In the genomic region with DNA sequence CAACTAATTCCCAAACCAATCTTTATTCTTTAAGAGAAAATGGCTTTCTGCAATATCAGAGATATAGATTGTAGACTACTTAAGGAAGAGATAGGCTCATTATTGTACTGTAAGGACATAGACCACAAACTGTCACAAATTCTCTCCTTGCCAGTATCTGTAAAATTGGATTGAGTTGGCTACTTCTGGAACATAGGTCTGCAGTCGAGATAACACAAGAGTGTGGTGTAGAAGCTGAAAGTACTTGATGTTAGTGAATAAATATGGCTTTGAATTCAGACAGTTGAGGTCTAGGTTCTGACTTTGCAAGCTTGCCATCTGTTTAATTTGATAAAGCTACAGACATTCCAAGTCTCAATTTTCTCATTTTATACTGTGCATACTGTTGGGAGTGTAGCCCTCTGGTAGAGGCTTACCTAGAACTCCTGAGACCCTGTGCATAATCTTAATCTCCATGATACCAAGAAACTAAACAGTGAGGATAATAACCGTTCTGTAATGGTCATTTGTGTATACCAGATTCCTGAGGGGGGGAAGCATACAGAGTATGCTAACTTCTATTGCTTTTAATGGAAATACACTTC, we compare ENCODE assay signal across 26 mouse cellular contexts. TPM values are rescaled to one million over a fixed set of nuclear protein-coding genes. Genes with fewer than 3 reads are reported as not detected.
DNase-seq lines count a peak whose midpoint lies in the region; ATAC-seq and TF ChIP-seq lines count a peak whose summit lies in the region.
"Had no signal": no experiment of that assay in that cellular context is flagged by ENCODE, and none has a peak within 500 bp of the region (broad histone marks: within the 10 kb centered on the region; RNA-seq: fewer than 3 reads in every experiment).

No protein-coding gene starts in this region.

- no peak overlapping the region for H3K9ac ChIP-seq in liver, embryonic 11.5 days (ENCODE audit: low read depth, low read length)
- no peak overlapping the region for H3K9ac ChIP-seq in liver, embryonic 13.5 days
- H3K9ac ChIP-seq in liver, postnatal 0 days (replicated peaks): no peak overlapping the region
- H3K9ac ChIP-seq: forebrain, postnatal 0 days; heart, embryonic 12.5 days; heart, embryonic 15.5 days; hindbrain, embryonic 12.5 days; hindbrain, embryonic 15.5 days had no signal

- DNase-seq in liver, embryonic 11.5 days (ENCODE audit: low spot score): no peak
- DNase-seq in liver: no peak
- DNase-seq in liver, embryonic 13.5 days: no peak
- DNase-seq in liver, postnatal 0 days: no peak
- DNase-seq in heart, postnatal 10 days: no peak
- no peak for DNase-seq in cerebellum, adult 9-10 months
- DNase-seq in urinary bladder, postnatal 4 days (ENCODE audit: low spot score in 2 of 2): no peak
- DNase-seq: adrenal gland, adult 2 months; adrenal gland, postnatal 14 days; B cell, adult 2 months; cerebellum, adult 11 months; cerebellum, adult 2 months; cerebellum, postnatal 10 days; cerebellum, postnatal 36 days; forebrain, postnatal 0 days; gastrocnemius, adult 2 months; gastrocnemius, postnatal 14 days; heart, adult 18-20 months had no signal

- intact Hi-C loops in heart, postnatal 10 days (cut with DNase I): no loop called here

- no peaks in the 10 kb centered on the region for H3K4me1 ChIP-seq in liver, embryonic 11.5 days (replicated peaks; ENCODE audit: control insufficient read depth, insufficient read depth, low read length)
- H3K4me1 ChIP-seq in liver, embryonic 13.5 days (replicated peaks): no peaks in the 10 kb centered on the region
- H3K4me1 ChIP-seq in liver, postnatal 0 days (ENCODE audit: insufficient read depth): no peaks in the 10 kb centered on the region
- H3K4me1 ChIP-seq: heart, embryonic 12.5 days; heart, embryonic 15.5 days; hindbrain, embryonic 12.5 days; hindbrain, embryonic 15.5 days had no signal

- no peak overlapping the region for H3K4me2 ChIP-seq in liver, embryonic 11.5 days
- no peak overlapping the region for H3K4me2 ChIP-seq in liver, embryonic 13.5 days
- H3K4me2 ChIP-seq in liver, postnatal 0 days (ENCODE audit: low read depth, low read length): no peak overlapping the region
- H3K4me2 ChIP-seq: heart, embryonic 12.5 days; heart, embryonic 15.5 days; hindbrain, embryonic 12.5 days; hindbrain, embryonic 15.5 days had no signal

- H3K36me3 ChIP-seq in liver, embryonic 11.5 days (ENCODE audit: control insufficient read depth, insufficient read depth, low read length): no peaks in the 10 kb centered on the region
- no peaks in the 10 kb centered on the region for H3K36me3 ChIP-seq in liver, embryonic 13.5 days
- no peaks in the 10 kb centered on the region for H3K36me3 ChIP-seq in liver, postnatal 0 days (replicated peaks; ENCODE audit: insufficient read depth, low read length)
- H3K36me3 ChIP-seq: G1E; heart, embryonic 12.5 days; heart, embryonic 15.5 days; hindbrain, embryonic 12.5 days; hindbrain, embryonic 15.5 days had no signal

- no peak overlapping the region for H3K27ac ChIP-seq in liver, embryonic 11.5 days (ENCODE audit: low read depth, low read length)
- H3K27ac ChIP-seq in liver, embryonic 13.5 days: no peak overlapping the region
- no peak overlapping the region for H3K27ac ChIP-seq in liver, postnatal 0 days (ENCODE audit: low read depth)
- H3K27ac ChIP-seq: gastrocnemius, adult 2 months; heart, embryonic 15.5 days; hindbrain, embryonic 12.5 days; hindbrain, embryonic 15.5 days had no signal

- WGBS in liver, embryonic 11.5 days: 55% methylated on average over 2 of the region's 2 CpGs
- WGBS in liver, embryonic 13.5 days (ENCODE audit: insufficient replicate concordance): 21% methylated on average over 2 of the region's 2 CpGs
- 51% methylated on average over 2 of the region's 2 CpGs for WGBS in liver, postnatal 0 days (ENCODE audit: insufficient replicate concordance)

- no peaks in the 10 kb centered on the region for H3K9me3 ChIP-seq in liver, embryonic 11.5 days (ENCODE audit: control insufficient read depth, low read length)
- no peaks in the 10 kb centered on the region for H3K9me3 ChIP-seq in liver, embryonic 13.5 days (replicated peaks)
- no peaks in the 10 kb centered on the region for H3K9me3 ChIP-seq in liver, postnatal 0 days (ENCODE audit: low read length)
- H3K9me3 ChIP-seq: G1E; heart, embryonic 12.5 days; heart, embryonic 15.5 days; hindbrain, embryonic 12.5 days; hindbrain, embryonic 15.5 days had no signal

- no peak overlapping the region for H3K4me3 ChIP-seq in liver, embryonic 11.5 days (ENCODE audit: low read depth, low read length)
- no peak overlapping the region for H3K4me3 ChIP-seq in liver, embryonic 13.5 days (replicated peaks)
- no peak overlapping the region for H3K4me3 ChIP-seq in liver, postnatal 0 days (ENCODE audit: low read depth, low read length)
- H3K4me3 ChIP-seq: gastrocnemius, adult 2 months; heart, embryonic 12.5 days; heart, embryonic 15.5 days; hindbrain, embryonic 12.5 days; hindbrain, embryonic 15.5 days had no signal

- peak; percentile 80 for TF ChIP-seq EP300 in liver, postnatal 0 days (IDR thresholded peaks at IDR 0.05; ENCODE audit: low read depth)

- H3K27me3 ChIP-seq in liver, embryonic 11.5 days (replicated peaks; ENCODE audit: control insufficient read depth, insufficient read depth, low read length): no peaks in the 10 kb centered on the region
- no peaks in the 10 kb centered on the region for H3K27me3 ChIP-seq in liver, embryonic 13.5 days
- no peaks in the 10 kb centered on the region for H3K27me3 ChIP-seq in liver, postnatal 0 days (ENCODE audit: insufficient read depth, low read length)
- H3K27me3 ChIP-seq: CH12.LX; heart, embryonic 12.5 days; heart, embryonic 15.5 days; hindbrain, embryonic 12.5 days; hindbrain, embryonic 15.5 days had no signal

- TF ChIP-seq CTCF in liver, postnatal 0 days (IDR thresholded peaks at IDR 0.05; ENCODE audit: low read depth): no peak

- ATAC-seq in liver, embryonic 11.5 days (replicated peaks; ENCODE audit: low FRiP score): 0 out of 2 replicates have a peak, but pooled peaks have one; percentile 45
- peak; percentile 68 for ATAC-seq in liver, embryonic 13.5 days (ENCODE audit: low read depth)
- peak; percentile 66 for ATAC-seq in liver, postnatal 0 days
- peak; percentile 97 for ATAC-seq in megakaryocyte-erythroid progenitor cell, adult 5-6 weeks (replicated peaks; ENCODE audit: low FRiP score, low TSS enrichment, poor library complexity, severe bottlenecking)
- ATAC-seq: forebrain, embryonic 14.5 days; forebrain, postnatal 0 days had no signal

RNA-seq across cellular contexts. Expression of gene Rab38, which starts 15.3 kb away (rescaled TPM):
- 5.8 and 6.4 TPM in 2 replicates for polyA plus RNA-seq in liver, embryonic 11.5 days (2014; fragmentation: Nextera tagmentation; extraction: Ambion mirVana)
- 4.8 and 5.2 TPM in 2 replicates for polyA plus RNA-seq in liver, embryonic 13.5 days (2015; fragmentation: Nextera tagmentation; extraction: Ambion mirVana)
- 1.6 and 1.9 TPM in 2 replicates for polyA plus RNA-seq in liver, postnatal 0 days (2015; fragmentation: Nextera tagmentation; extraction: Ambion mirVana)
- total RNA-seq in megakaryocyte-erythroid progenitor cell, adult 5-6 weeks (2014; fragmentation: Nextera tagmentation): 20.5 and 41.4 TPM in 2 replicates
- total RNA-seq in megakaryocyte-erythroid progenitor cell, adult 5-6 weeks (2017): 37.6 and 44.2 TPM in 2 replicates
- under 1 TPM in 1 of 2 experiments, not detected in 1; 0.29 TPM for total RNA-seq in heart, postnatal 10 days (2021)
- total RNA-seq: CH12.LX; G1E; gastrocnemius, adult 2 months had no signal

Comparison
In these comparisons a context has a peak if more than half of its experiments do, and no peak if none do; other contexts are left out.
1. ATAC-seq: peak in every context shown above with its lines; median percentile 97 in megakaryocyte-erythroid progenitor cell, adult 5-6 weeks; 68 in liver, embryonic 13.5 days; 66 in liver, postnatal 0 days; 45 in liver, embryonic 11.5 days.